Mouse (Mus musculus) erythroblast, embryonic 14.5 days (primary cell): ENCODE results near the gene Gpr108. TPM values are rescaled to one million over a fixed set of nuclear protein-coding genes. Genes with fewer than 3 reads are reported as not detected.

Experiments used
- H3K27me3 ChIP-seq: 2 replicates; pipeline ENCODE4 v1.6.1; 2012; ENCODE audit warnings: inconsistent platforms; ENCODE audit not compliant: control insufficient read depth
- H3K36me3 ChIP-seq: 2 replicates; pipeline ENCODE4 v1.6.1; 2012; ENCODE audit warnings: mild to moderate bottlenecking, inconsistent platforms; ENCODE audit not compliant: control insufficient read depth
- H3K4me1 ChIP-seq: 2 replicates; pipeline ENCODE4 v1.6.1; 2012; ENCODE audit warnings: inconsistent platforms; ENCODE audit not compliant: control insufficient read depth
- H3K4me3 ChIP-seq: replicated peaks from 2 replicates; pipeline ENCODE3; 2012; ENCODE audit warnings: moderate library complexity, mild to moderate bottlenecking, inconsistent platforms
- H3K9me3 ChIP-seq: 2 replicates; pipeline ENCODE4 v1.6.1; 2012; ENCODE audit warnings: low read length, inconsistent platforms, mixed read lengths; ENCODE audit not compliant: control insufficient read depth
- GATA1 ChIP-seq: IDR thresholded peaks from 2 replicates; pipeline ENCODE4 v1.6.1; 2012; ENCODE audit warnings: low read length, inconsistent platforms, mixed read lengths
- TAL1 ChIP-seq: IDR thresholded peaks from 3 replicates; pipeline ENCODE4 v1.6.1; 2012; ENCODE audit warnings: low read length, inconsistent platforms, mixed read lengths
- polyA plus RNA-seq: library from polyadenylated mRNA; stranded (reverse); fragments of >175 nt; gene quantifications from 2 replicates; pipeline ENCODE4 v1.2.3, GENCODE M21; 2012

Gpr108 gene
- polyA plus RNA-seq, 1 experiment = 1.4 TPM

DNA sequence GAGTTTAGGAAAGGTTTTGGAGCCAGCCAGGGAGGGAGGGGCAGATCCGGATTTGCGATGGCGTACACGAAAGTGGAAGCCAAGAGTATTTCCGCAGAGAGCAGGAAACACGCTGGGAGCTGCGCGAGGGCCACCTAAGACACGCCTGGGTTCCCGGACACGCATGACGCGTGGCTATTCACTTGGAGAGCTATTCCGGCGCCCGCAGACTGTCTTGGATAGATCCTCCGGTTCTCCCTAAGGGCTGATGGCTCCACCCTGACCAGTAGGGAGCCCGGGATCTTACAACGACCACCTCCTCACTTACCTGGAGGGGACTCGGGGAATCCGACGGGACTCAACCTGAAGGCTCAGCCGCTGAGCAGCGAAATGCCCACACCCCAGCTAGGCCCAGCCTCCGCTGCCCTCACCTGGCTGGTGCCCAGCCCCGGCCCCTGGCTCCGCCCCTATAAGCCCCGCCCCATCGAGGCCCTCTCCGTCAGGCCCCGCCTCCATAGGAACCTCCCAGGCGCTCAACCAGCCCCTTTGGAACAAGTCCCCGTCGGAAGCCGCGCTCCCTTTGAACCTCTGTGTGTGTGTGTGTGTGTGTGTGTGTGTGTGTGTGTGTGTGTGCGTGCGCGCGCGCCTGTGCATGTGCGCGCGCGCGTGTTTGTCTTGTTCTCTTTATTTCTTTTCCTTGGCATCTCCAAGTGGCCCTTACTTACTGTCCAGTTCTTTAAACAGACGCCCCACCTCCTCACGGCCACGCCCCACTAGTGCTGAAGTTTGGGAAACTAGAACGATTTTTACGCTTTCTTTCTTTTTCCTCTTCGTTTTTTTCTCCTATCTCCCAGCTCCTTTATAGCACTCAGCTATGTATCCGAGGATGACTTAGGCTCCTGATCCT, 27.1 kb upstream of the Gpr108 start:
- Histone ChIP-seq H3K9me3 (no peaks in the 10 kb centered on the region), H3K4me3 (peak overlapping the region; percentile 59), H3K36me3 (no peaks in the 10 kb centered on the region), H3K27me3 (peaks cover 63% of the 10 kb centered on the region), H3K4me1 (peaks cover 26% of the 10 kb centered on the region)
- TF ChIP-seq TAL1 = no peak
- TF ChIP-seq GATA1 = no peak

- TF ChIP-seq GATA1 (no peak), TAL1 (no peak)
- Histone ChIP-seq H3K27me3 (peaks cover 59% of the 10 kb centered on the region), H3K36me3 (no peaks in the 10 kb centered on the region), H3K4me3 (peak overlapping the region; percentile 59), H3K4me1 (peaks cover 26% of the 10 kb centered on the region), H3K9me3 (no peaks in the 10 kb centered on the region)
Observed at GRCm38 (mm10) chr17:57274686-57275085, 26.4 kb upstream of the Gpr108 start.

DNA sequence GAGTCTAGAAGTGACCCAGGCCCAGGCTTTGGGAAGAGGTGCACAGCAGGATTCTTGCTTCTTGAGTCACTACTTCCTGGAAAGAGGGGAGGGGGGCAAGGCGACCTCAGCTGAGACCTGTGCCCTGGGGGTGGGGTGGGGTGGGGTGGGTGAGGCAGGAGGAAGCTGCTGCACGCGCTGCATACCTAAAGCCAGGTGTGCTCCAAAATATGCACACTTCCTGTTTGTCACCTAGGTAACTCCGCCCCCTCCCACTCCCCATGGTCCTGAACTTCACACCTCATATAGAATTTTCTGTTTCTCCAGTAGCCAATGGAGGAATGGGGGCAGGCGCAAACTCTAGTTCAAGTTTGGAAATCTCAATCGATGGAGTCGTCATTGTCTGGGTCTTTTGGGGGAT, 25.6 kb upstream of the Gpr108 start:
- no peak overlapping the region for H3K4me3 ChIP-seq
- H3K27me3 ChIP-seq = peaks cover 52% of the 10 kb centered on the region
- TF ChIP-seq TAL1 = no peak
- no peak for TF ChIP-seq GATA1
- H3K36me3 ChIP-seq = no peaks in the 10 kb centered on the region
- no peaks in the 10 kb centered on the region for H3K9me3 ChIP-seq
- peaks cover 23% of the 10 kb centered on the region for H3K4me1 ChIP-seq

DNA sequence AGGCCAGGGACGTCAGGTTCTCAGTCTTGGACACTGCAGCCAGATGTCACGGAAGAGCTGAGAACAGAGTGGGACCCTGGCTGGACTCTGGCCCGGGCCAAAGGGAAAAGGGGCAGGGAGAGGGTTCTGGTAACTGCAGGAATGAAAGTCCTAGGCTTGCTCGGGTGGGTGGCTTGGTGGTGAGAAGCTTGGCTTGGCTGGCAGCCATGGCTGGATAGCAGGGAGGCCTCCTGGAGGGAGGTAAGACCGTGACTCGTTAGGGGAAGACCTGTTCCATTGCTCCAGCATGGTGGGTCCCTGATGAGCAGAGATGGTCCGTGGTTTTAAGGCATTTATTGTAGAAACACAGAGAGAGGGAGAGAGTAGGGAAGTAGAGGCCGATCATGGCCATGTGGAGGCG, 23.1 kb upstream of the Gpr108 start:
- Histone ChIP-seq H3K36me3 (no peaks in the 10 kb centered on the region), H3K4me1 (peaks cover 14% of the 10 kb centered on the region), H3K27me3 (peaks cover 37% of the 10 kb centered on the region), H3K4me3 (no peak overlapping the region), H3K9me3 (no peaks in the 10 kb centered on the region)
- TF ChIP-seq GATA1 = no peak
- TF ChIP-seq TAL1 = no peak

DNA sequence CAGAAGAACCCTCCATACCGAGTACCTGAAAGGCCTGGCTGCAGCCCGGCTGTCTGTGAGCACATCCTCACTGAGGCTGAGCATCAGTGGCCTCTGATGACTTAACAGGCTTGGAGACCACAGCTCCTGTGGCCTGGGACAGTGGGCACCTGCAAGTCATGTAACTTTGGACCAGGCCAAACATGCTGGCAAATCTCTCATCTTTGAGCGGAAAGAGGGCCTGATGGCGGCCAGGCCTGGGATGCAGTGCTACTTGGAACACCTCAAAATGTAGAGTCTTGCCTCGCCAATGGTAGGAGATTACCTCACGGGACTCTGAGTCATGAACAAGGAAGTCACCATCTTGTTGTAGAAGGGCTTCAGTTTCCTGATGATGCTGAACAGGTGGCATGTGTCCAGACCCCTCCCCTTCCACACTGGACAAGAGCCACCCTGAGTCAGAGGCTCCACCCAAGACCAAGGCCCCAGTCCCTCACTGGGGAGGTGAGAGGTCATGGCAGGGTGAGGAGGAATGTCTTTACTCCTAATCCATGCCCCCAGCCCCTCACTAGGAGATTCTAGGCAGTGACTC, 19.4 kb upstream of the Gpr108 start:
- peaks cover 3% of the 10 kb centered on the region; the same call in 1 of the 2 replicates for H3K27me3 ChIP-seq
- no peak overlapping the region for H3K4me3 ChIP-seq
- H3K36me3 ChIP-seq = peaks cover 3% of the 10 kb centered on the region; the same call in 1 of the 2 replicates
- H3K9me3 ChIP-seq = no peaks in the 10 kb centered on the region
- H3K4me1 ChIP-seq = peaks cover 16% of the 10 kb centered on the region
- TF ChIP-seq GATA1 (no peak), TAL1 (no peak)

- no peaks in the 10 kb centered on the region for H3K27me3 ChIP-seq
- no peak overlapping the region for H3K4me3 ChIP-seq
- H3K9me3 ChIP-seq = no peaks in the 10 kb centered on the region
- no peak for TF ChIP-seq GATA1
- TF ChIP-seq TAL1 = no peak
- peaks cover 19% of the 10 kb centered on the region for H3K4me1 ChIP-seq
- peaks cover 3% of the 10 kb centered on the region; the same call in 1 of the 2 replicates for H3K36me3 ChIP-seq
Observed at GRCm38 (mm10) chr17:57264972-57265945, 17.0 kb upstream of the Gpr108 start.

DNA sequence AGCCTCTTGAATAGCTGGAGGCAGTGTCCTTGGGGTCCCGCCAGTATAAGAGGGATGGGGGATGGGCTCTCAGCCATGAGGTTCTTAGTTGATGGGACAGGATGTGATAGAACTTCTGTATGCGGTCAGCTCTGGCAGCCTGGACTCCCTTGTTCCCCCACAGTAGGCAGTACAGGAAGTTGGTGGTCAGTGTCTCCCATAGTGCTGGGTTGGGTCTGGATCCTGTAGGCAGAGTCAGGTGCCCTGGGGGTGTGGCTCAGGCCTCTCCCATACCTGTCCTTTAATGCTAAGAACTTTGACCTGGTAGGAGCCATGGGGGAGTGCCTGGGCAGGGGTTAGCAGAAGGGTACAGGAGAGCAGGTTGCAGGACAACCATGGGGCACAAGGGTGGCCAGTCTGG, 15.9 kb upstream of the Gpr108 start:
- Histone ChIP-seq H3K4me1 (peaks cover 19% of the 10 kb centered on the region), H3K4me3 (no peak overlapping the region), H3K36me3 (peaks cover 3% of the 10 kb centered on the region; the same call in 1 of the 2 replicates), H3K27me3 (no peaks in the 10 kb centered on the region), H3K9me3 (no peaks in the 10 kb centered on the region)
- TF ChIP-seq GATA1 (no peak), TAL1 (no peak)

GRCm38 (mm10) chr17:57262901-57263550, 14.8 kb upstream of the Gpr108 start:
- Histone ChIP-seq H3K36me3 (peaks cover 3% of the 10 kb centered on the region; the same call in 1 of the 2 replicates), H3K4me3 (no peak overlapping the region), H3K27me3 (no peaks in the 10 kb centered on the region), H3K9me3 (no peaks in the 10 kb centered on the region), H3K4me1 (peaks cover 19% of the 10 kb centered on the region)
- TF ChIP-seq GATA1 (no peak), TAL1 (no peak)
